Mouse (Mus musculus) myocyte (in vitro differentiated cells): ENCODE measurements at regions not wholly inside any gene's neighbourhood (a gene's known extent, or its start where the extent isn't known, plus 50 kb on each side); places are given as distances from the start of the nearest gene placed in this dataset.

Experiments
- POLR2A ChIP-seq: IDR thresholded peaks from one replicate; pipeline ENCODE4 v1.6.1; 2011; ENCODE audit warnings: low read depth, mild to moderate bottlenecking, control low read depth, moderate library complexity; ENCODE audit not compliant: insufficient read length
- REST ChIP-seq: IDR thresholded peaks from one replicate; pipeline ENCODE4 v1.6.1; 2011; ENCODE audit warnings: mild to moderate bottlenecking, control low read depth, moderate library complexity; ENCODE audit not compliant: insufficient read depth, insufficient read length
- TCF12 ChIP-seq: IDR thresholded peaks from one replicate; pipeline ENCODE4 v1.6.1; 2011; ENCODE audit warnings: mild to moderate bottlenecking, control low read depth; ENCODE audit not compliant: poor library complexity, insufficient read depth, severe bottlenecking

DNA sequence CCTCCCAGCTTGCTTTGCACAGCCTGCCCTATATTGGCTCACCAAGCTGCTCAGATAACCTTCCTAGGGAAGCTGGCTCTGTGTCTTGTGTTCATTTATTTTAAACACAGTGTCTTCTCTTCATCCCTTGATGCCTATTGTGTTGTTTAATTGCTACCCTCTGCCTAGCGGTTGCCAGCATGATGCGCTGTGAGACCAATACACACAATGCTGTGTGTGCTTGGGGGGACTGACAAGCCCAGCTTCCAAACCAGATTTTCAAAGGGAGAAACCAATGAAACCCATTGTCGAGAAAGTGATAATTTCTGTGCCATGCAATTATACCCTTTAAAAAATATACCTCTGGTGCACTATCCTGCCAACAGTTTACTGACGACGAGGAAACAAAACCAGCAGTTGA is 247.8 kb downstream of the Nuf2 start:
- no peak for TF ChIP-seq REST
- TF ChIP-seq POLR2A, result no peak
- no peak for TF ChIP-seq TCF12
